Mouse (Mus musculus): ENCODE measurements around the gene Klhdc9.

DNA sequence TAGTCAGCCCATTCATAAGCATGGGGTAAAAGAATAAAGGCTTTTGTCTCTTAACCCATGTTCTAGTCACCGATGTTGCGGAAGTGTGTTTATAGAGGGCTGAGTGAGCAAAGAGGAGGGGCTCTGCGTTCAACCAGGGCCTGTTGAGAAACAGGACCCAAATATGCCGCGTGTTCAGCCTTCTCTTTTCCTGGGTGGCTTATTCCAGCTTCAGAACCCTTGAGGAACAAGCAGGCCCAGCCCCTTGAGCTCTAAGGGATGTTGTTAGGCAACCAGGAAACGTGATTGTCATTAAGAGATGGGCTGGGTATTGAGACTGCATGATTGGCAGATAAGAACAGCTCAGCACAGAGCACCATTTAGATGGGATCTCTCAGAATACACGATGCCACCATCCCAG lies 5.3 kb upstream of the Klhdc9 start:
- TF ChIP-seq NANOG (IDR thresholded peaks at IDR 0.05; ENCODE audit: borderline replicate concordance, low read length) (no peak), CTCF (conservative IDR thresholded peaks at IDR 0.05; ENCODE audit: low read length) (no peak)

Measured in E14TG2a.4 (cell line).